Mouse (Mus musculus) liver, embryonic 12.5 days (tissue): Measurements from ENCODE around the gene Zfp661. TPM values are rescaled to one million over a fixed set of nuclear protein-coding genes. Genes with fewer than 3 reads are reported as not detected.
A peak's percentile ranks its signal among the peaks of the same experiment; 100 is the strongest.

Experiments used
- ATAC-seq: fragments of 200-750 bp; cut with Nextera tagmentation; 2 replicates; pipeline ENCODE4 v1.8.0; 2017; ENCODE audit warnings: moderate number of reproducible peaks, mild to moderate bottlenecking, moderate library complexity
- H3K27ac ChIP-seq: fragments of 300-500 bp; sonication (generic); 2 replicates; pipeline ENCODE4 v1.5.1; 2016; ENCODE audit warnings: mild to moderate bottlenecking
- H3K27me3 ChIP-seq: fragments of 300-500 bp; sonication (generic); replicated peaks from 2 replicates; pipeline ENCODE4 v1.6.1; 2016; ENCODE audit warnings: mild to moderate bottlenecking, moderate library complexity
- H3K36me3 ChIP-seq: fragments of 300-500 bp; sonication (generic); 2 replicates; pipeline ENCODE4 v1.6.1; 2016; ENCODE audit warnings: mild to moderate bottlenecking, moderate library complexity
- H3K4me1 ChIP-seq: fragments of 300-500 bp; sonication (generic); 2 replicates; pipeline ENCODE4 v1.6.1; 2016
- H3K4me2 ChIP-seq: fragments of 300-500 bp; sonication (generic); 2 replicates; pipeline ENCODE4 v1.6.1; 2016; ENCODE audit warnings: mild to moderate bottlenecking, moderate library complexity
- H3K4me3 ChIP-seq: fragments of 300-500 bp; sonication (generic); 2 replicates; pipeline ENCODE4 v1.5.1; 2016; ENCODE audit warnings: mild to moderate bottlenecking, moderate library complexity
- H3K9ac ChIP-seq: fragments of 300-500 bp; sonication (generic); 2 replicates; pipeline ENCODE4 v1.6.1; 2016; ENCODE audit warnings: mild to moderate bottlenecking, moderate library complexity
- H3K9me3 ChIP-seq: fragments of 300-500 bp; sonication (generic); replicated peaks from 2 replicates; pipeline ENCODE4 v1.6.1; 2016; ENCODE audit warnings: mild to moderate bottlenecking, moderate library complexity
- WGBS: fragments of 180-500 bp; shearing (Covaris S2); methylation state at CpG from one replicate; pipeline ENCODE4 v1.1.7; 2016; ENCODE audit not compliant: insufficient replicate concordance; 5-methylcytosine and 5-hydroxymethylcytosine counted together
- polyA plus RNA-seq: library from polyadenylated mRNA; unstranded; fragments of >200 nt; fragmentation: Nextera tagmentation; extraction: Ambion mirVana; gene quantifications from 2 replicates; pipeline ENCODE4 v1.2.1, GENCODE M21; 2016

Gene Zfp661
- polyA plus RNA-seq = 1.8 and 2.0 TPM in 2 replicates

DNA sequence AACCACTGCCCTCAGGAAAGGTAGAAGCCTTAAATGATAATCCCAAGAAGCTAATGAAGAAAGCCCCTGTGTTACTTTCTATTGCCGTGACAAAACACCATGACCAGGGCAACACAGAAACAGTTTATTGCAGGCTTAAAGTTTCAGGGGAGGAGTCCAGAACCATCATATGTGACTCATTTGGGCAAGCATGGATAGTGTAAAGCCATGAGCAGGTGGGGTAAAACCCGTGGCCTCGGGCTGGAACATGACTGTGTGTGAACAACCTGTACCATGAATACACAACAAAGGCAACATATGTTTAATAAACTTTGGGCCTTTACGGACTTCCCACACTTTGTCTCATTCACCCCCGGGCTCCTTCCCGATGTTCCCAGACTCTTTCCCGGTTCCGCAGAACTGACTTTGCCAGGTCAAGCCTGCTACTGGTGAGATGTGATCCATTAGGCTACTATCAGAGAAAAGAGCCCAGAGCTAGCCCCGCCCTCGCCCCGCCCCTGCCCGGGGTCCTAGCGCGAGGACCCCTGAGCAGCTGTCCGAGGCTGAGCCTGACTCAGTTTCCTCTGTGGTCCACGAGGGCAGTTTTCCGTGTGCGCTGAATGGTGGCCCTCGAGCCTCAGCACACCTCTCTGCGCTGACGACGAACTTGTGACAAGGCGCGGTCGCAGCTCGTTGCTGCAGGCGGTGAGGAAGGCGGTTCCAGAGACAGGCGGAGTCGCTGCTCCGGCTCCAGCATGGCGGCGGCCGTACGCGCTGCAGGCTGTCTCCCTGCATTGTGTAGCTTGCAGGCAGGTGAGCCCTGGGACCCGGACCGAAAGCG lies at the start of gene Zfp661, which contains the start of gene Mrps5:
Zfp661 (minus strand) TSS at position 401 of the 820 bp plus-strand sequence.
Mrps5 (plus strand) TSS at position 529 of the 820 bp plus-strand sequence.
- peak within 1 kb of the TSS; percentile 87 for H3K27ac ChIP-seq
- H3K36me3 ChIP-seq = peaks cover 13% of the 10 kb centered on the region
- peak within 1 kb of the TSS; percentile 78 for H3K4me2 ChIP-seq
- 4% methylated on average over 39 of the region's 39 CpGs for WGBS
- peaks cover 46% of the 10 kb centered on the region for H3K4me1 ChIP-seq
- ATAC-seq = peak; percentile 84
- no peaks in the 10 kb centered on the region for H3K27me3 ChIP-seq
- peak within 1 kb of the TSS; percentile 76 for H3K9ac ChIP-seq
- peak within 1 kb of the TSS; percentile 87 for H3K4me3 ChIP-seq
- H3K9me3 ChIP-seq = no peaks in the 10 kb centered on the region

- WGBS = 50% methylated on average over 6 of the region's 6 CpGs
- H3K4me3 ChIP-seq = no peak overlapping the region
- no peak overlapping the region for H3K27ac ChIP-seq
- ATAC-seq = no peak
- H3K9ac ChIP-seq = no peak overlapping the region
- H3K4me2 ChIP-seq = no peak overlapping the region
- H3K36me3 ChIP-seq = no peaks in the 10 kb centered on the region
- peaks cover 15% of the 10 kb centered on the region; the same call in 1 of the 2 replicates for H3K27me3 ChIP-seq
- no peaks in the 10 kb centered on the region for H3K4me1 ChIP-seq
- no peaks in the 10 kb centered on the region for H3K9me3 ChIP-seq
Measured at GRCm38 (mm10) chr2:127635581-127635980, 48.7 kb upstream of the Zfp661 start.

DNA sequence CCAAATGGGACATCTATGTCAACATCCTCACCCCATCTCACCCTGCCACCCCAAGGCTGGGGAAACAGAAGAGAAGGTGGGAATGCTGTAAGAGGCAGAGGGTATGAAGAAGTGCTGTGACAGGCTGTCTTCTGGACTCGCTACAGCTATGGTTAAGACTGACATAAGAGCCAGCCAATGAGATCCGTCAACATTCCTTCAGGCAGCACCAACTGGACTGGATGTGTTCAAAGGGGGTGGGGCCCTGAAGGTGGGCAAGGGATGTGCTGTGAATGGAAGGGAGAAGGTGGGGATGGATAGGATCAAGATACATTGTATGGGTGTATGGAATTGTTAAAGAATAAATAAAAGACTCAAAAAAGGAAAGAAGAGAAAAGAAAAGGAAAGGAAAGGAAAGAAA lies 45.7 kb upstream of the Zfp661 start:
- Histone ChIP-seq H3K27ac (no peak overlapping the region), H3K27me3 (peaks cover 20% of the 10 kb centered on the region; the same call in 1 of the 2 replicates), H3K9ac (no peak overlapping the region), H3K4me3 (no peak overlapping the region), H3K4me2 (no peak overlapping the region), H3K4me1 (no peaks in the 10 kb centered on the region), H3K36me3 (no peaks in the 10 kb centered on the region), H3K9me3 (no peaks in the 10 kb centered on the region)
- no peak for ATAC-seq
- 59% methylated on average over 2 of the region's 2 CpGs for WGBS

- peaks cover 13% of the 10 kb centered on the region; the same call in 1 of the 2 replicates for H3K27me3 ChIP-seq
- WGBS = 62% methylated on average over 6 of the region's 6 CpGs
- ATAC-seq = no peak
- no peak overlapping the region for H3K4me3 ChIP-seq
- H3K27ac ChIP-seq = no peak overlapping the region
- H3K9ac ChIP-seq = no peak overlapping the region
- H3K9me3 ChIP-seq = no peaks in the 10 kb centered on the region
- no peaks in the 10 kb centered on the region for H3K36me3 ChIP-seq
- H3K4me1 ChIP-seq = no peaks in the 10 kb centered on the region
- H3K4me2 ChIP-seq = no peak overlapping the region
Measured at GRCm38 (mm10) chr2:127627990-127628570, 41.2 kb upstream of the Zfp661 start.

GRCm38 (mm10) chr2:127627354-127627753 lies 40.5 kb upstream of the Zfp661 start:
- no peak overlapping the region for H3K4me3 ChIP-seq
- no peaks in the 10 kb centered on the region for H3K36me3 ChIP-seq
- no peak overlapping the region for H3K9ac ChIP-seq
- no peak overlapping the region for H3K27ac ChIP-seq
- H3K9me3 ChIP-seq = no peaks in the 10 kb centered on the region
- peaks cover 11% of the 10 kb centered on the region; the same call in 1 of the 2 replicates for H3K27me3 ChIP-seq
- no peak for ATAC-seq
- H3K4me1 ChIP-seq = no peaks in the 10 kb centered on the region
- 62% methylated on average over 6 of the region's 6 CpGs for WGBS
- H3K4me2 ChIP-seq = no peak overlapping the region

DNA sequence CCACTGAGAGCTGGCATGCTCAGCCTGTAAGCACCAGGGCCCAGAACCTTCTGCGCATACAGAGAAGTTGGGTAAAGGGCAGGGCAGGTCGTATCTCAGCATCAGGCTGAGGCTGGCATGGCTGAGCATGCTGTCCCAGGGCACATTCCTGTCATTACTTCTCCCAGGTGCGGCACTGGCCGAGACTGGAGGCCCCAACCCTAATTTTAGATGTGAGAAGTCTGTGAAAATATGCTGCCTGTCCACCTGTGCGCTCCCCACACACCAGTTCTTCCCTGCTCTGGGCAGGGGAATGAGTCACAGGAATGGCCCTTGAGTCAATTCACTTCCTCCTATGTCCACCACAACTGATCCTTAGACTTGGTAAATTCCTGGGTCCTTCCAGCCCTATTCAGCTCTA lies 38.8 kb upstream of the Zfp661 start:
- Histone ChIP-seq H3K4me3 (no peak overlapping the region), H3K27ac (no peak overlapping the region), H3K9ac (no peak overlapping the region), H3K4me2 (no peak overlapping the region), H3K9me3 (no peaks in the 10 kb centered on the region), H3K36me3 (no peaks in the 10 kb centered on the region), H3K4me1 (no peaks in the 10 kb centered on the region), H3K27me3 (peaks cover 14% of the 10 kb centered on the region; the same call in 1 of the 2 replicates)
- 62% methylated on average over 5 of the region's 5 CpGs for WGBS
- ATAC-seq = no peak

GRCm38 (mm10) chr2:127624786-127625185 lies 37.9 kb upstream of the Zfp661 start:
- Histone ChIP-seq H3K27ac (no peak overlapping the region), H3K9ac (no peak overlapping the region), H3K4me1 (no peaks in the 10 kb centered on the region), H3K4me3 (no peak overlapping the region), H3K27me3 (peaks cover 14% of the 10 kb centered on the region; the same call in 1 of the 2 replicates), H3K36me3 (no peaks in the 10 kb centered on the region), H3K9me3 (no peaks in the 10 kb centered on the region), H3K4me2 (no peak overlapping the region)
- no peak for ATAC-seq
- 68% methylated on average over 2 of the region's 2 CpGs for WGBS

DNA sequence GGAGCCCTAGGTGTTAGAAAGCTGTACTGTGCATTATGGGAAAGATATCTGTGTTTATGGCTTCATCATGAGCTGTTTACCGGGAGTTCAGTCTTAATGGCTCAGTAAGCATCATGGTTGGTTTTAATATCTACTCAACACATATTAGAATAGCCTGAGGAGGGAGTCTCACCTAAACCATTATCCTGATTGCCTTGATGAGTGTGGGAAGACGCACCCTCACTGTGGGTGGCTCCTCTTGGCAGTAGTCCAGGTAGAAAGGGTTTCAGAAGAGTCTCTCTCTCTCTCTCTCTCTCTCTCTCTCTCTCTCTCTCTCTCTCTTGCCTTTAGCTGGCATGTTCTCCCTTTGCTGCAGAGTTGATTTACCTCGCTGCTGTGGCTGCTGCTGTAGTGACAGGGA lies 35.2 kb upstream of the Zfp661 start:
- no peak for ATAC-seq
- no peaks in the 10 kb centered on the region for H3K4me1 ChIP-seq

DNA sequence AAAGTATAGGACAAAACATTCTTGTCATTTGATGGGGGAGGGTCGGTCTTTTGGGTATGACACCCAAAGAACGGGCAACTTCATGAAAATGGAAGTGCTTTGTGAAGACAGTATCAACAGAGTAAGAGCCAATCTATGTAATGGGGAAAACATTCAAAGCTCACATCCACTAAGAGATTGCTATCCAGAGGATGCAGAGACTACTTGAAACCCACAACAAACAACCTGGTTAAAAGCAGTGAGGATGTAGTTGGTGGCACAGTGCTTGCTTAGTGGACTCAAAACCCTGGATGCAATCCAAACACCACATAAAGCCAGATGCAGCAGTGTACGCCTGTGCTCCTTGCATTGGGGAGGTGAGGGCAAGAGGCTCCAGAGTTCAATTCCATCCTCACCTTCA lies 32.4 kb upstream of the Zfp661 start:
- WGBS = 67% methylated on average over 3 of the region's 3 CpGs
- ATAC-seq = no peak
- Histone ChIP-seq H3K4me2 (no peak overlapping the region), H3K4me3 (no peak overlapping the region), H3K36me3 (no peaks in the 10 kb centered on the region), H3K27ac (no peak overlapping the region), H3K9ac (no peak overlapping the region), H3K9me3 (no peaks in the 10 kb centered on the region), H3K27me3 (peaks cover 12% of the 10 kb centered on the region; the same call in 1 of the 2 replicates), H3K4me1 (no peaks in the 10 kb centered on the region)

More for the DNA sequence above, 35.2 kb upstream of the Zfp661 start:
- no peaks in the 10 kb centered on the region for H3K36me3 ChIP-seq
- H3K27ac ChIP-seq = no peak overlapping the region
- 52% methylated on average over 3 of the region's 3 CpGs for WGBS
- H3K9ac ChIP-seq = no peak overlapping the region
- H3K4me3 ChIP-seq = no peak overlapping the region
- no peaks in the 10 kb centered on the region for H3K9me3 ChIP-seq
- peaks cover 9% of the 10 kb centered on the region; the same call in 1 of the 2 replicates for H3K27me3 ChIP-seq
- no peak overlapping the region for H3K4me2 ChIP-seq

DNA sequence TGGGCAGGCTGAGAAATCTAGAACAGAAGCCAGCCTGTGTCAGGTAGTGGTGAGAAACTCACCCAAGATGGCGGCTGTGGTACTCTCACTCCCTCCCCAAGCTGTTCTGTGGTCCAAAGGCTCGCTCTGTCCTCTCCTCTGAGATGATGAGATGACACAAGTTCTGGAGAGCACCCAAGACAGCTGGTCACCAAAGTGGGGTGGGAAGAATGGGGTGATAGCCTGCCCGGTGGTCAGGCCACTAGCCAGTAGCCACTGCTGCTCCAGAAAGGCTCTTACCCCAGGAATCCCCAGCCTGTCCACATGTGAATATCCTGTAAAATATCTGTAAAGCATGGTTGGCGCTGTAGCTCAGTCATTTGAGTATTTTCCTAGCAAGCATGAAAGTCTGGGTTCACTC lies 25.4 kb upstream of the Zfp661 start:
- Histone ChIP-seq H3K27me3 (peaks cover 9% of the 10 kb centered on the region; the same call in 1 of the 2 replicates), H3K27ac (no peak overlapping the region), H3K4me2 (no peak overlapping the region), H3K4me3 (no peak overlapping the region), H3K36me3 (no peaks in the 10 kb centered on the region), H3K9ac (no peak overlapping the region), H3K4me1 (no peaks in the 10 kb centered on the region), H3K9me3 (no peaks in the 10 kb centered on the region)
- WGBS = 64% methylated on average over 4 of the region's 4 CpGs
- no peak for ATAC-seq

DNA sequence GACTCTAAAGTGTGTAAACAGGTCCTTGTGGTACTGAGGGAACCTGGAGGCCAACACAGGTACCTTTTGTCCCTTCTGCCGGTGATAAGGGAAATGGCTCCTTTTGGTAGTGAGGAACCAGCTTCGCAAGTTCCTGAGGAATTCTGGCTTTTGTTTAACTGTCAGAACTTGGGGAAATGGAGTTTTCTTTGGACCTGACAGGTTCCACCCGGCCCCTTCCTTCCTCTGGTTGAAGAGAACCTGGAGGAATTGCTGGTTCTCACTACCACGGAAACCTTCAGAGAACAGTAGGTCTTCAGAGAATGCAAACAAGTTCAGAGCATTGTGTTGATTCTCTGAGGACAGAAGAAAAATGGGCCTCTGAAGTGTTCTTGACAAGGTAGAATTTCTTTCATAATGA lies 24.5 kb upstream of the Zfp661 start:
- Histone ChIP-seq H3K9ac (no peak overlapping the region), H3K9me3 (no peaks in the 10 kb centered on the region), H3K27me3 (peaks cover 9% of the 10 kb centered on the region; the same call in 1 of the 2 replicates), H3K27ac (no peak overlapping the region), H3K36me3 (no peaks in the 10 kb centered on the region), H3K4me2 (no peak overlapping the region), H3K4me3 (no peak overlapping the region), H3K4me1 (no peaks in the 10 kb centered on the region)
- ATAC-seq = no peak
- 51% methylated on average over 4 of the region's 4 CpGs for WGBS

GRCm38 (mm10) chr2:127608986-127609385 lies 22.1 kb upstream of the Zfp661 start:
- no peaks in the 10 kb centered on the region for H3K9me3 ChIP-seq
- H3K4me3 ChIP-seq = no peak overlapping the region
- no peak overlapping the region for H3K4me2 ChIP-seq
- ATAC-seq = no peak
- 41% methylated on average over 5 of the region's 5 CpGs for WGBS
- no peaks in the 10 kb centered on the region for H3K4me1 ChIP-seq
- H3K27me3 ChIP-seq = peaks cover 6% of the 10 kb centered on the region; the same call in 1 of the 2 replicates
- H3K27ac ChIP-seq = no peak overlapping the region
- H3K36me3 ChIP-seq = peaks cover 23% of the 10 kb centered on the region
- H3K9ac ChIP-seq = no peak overlapping the region
